Mouse (Mus musculus) heart, postnatal 0 days (tissue): ENCODE data around the gene Ccdc124. TPM values are rescaled to one million over a fixed set of nuclear protein-coding genes. Genes with fewer than 3 reads are reported as not detected.
A peak's percentile ranks its signal among the peaks of the same experiment; 100 is the strongest.

ENCODE experiments used
- ATAC-seq: fragments of 200-750 bp; cut with Nextera tagmentation; 2 replicates; pipeline ENCODE4 v1.8.0; 2017; ENCODE audit warnings: low read depth, moderate number of reproducible peaks, moderate library complexity; ENCODE audit not compliant: insufficient read depth
- DNase-seq: peaks from one replicate; pipeline ENCODE4 v3.0.0-alpha.2; 2016; ENCODE audit warnings: low spot score
- H3K27ac ChIP-seq: fragments of 300-500 bp; sonication (generic); 2 replicates; pipeline ENCODE4 v1.5.1; 2014; ENCODE audit warnings: low read depth, mild to moderate bottlenecking
- H3K27me3 ChIP-seq: fragments of 300-500 bp; sonication (generic); 2 replicates; pipeline ENCODE4 v1.6.1; 2014; ENCODE audit warnings: low read length, mixed read lengths; ENCODE audit not compliant: control insufficient read depth, insufficient read depth
- H3K36me3 ChIP-seq: fragments of 300-500 bp; sonication (generic); replicated peaks from 2 replicates; pipeline ENCODE4 v1.6.1; 2014; ENCODE audit warnings: low read length, mixed read lengths; ENCODE audit not compliant: control insufficient read depth, insufficient read depth
- H3K4me1 ChIP-seq: fragments of 300-500 bp; sonication (generic); 2 replicates; pipeline ENCODE4 v1.6.1; 2014; ENCODE audit warnings: antibody characterized with exemption; ENCODE audit not compliant: control insufficient read depth, insufficient read depth
- H3K4me2 ChIP-seq: fragments of 300-500 bp; sonication (generic); 2 replicates; pipeline ENCODE4 v1.6.1; 2014; ENCODE audit warnings: low read depth, mild to moderate bottlenecking, low read length, moderate library complexity
- H3K4me3 ChIP-seq: fragments of 300-500 bp; sonication (generic); 2 replicates; pipeline ENCODE4 v1.5.1; 2014; ENCODE audit warnings: low read depth, low read length
- H3K9ac ChIP-seq: fragments of 300-500 bp; sonication (generic); replicated peaks from 2 replicates; pipeline ENCODE4 v1.6.1; 2014; ENCODE audit warnings: low read depth, low read length, mixed read lengths
- H3K9me3 ChIP-seq: fragments of 300-500 bp; sonication (generic); replicated peaks from 2 replicates; pipeline ENCODE4 v1.6.1; 2016; ENCODE audit warnings: low read length; ENCODE audit not compliant: control insufficient read depth
- CTCF ChIP-seq: IDR thresholded peaks from 2 replicates; pipeline ENCODE4 v1.5.1; 2016; ENCODE audit warnings: antibody characterized with exemption, control low read depth, low read depth
- EP300 ChIP-seq: IDR thresholded peaks from 2 replicates; pipeline ENCODE4 v1.6.1; 2016; ENCODE audit warnings: antibody characterized with exemption, low read depth
- WGBS: fragments of 180-500 bp; shearing (Covaris S2); extraction: QIAGEN DNeasy Blood & Tissue Kit; methylation state at CpG from one replicate; pipeline ENCODE4 v1.1.7; 2014; 5-methylcytosine and 5-hydroxymethylcytosine counted together
- polyA plus RNA-seq: library from polyadenylated mRNA; unstranded; fragments of >200 nt; fragmentation: Nextera tagmentation; extraction: Ambion mirVana; gene quantifications from 2 replicates; pipeline ENCODE4 v1.2.1, GENCODE M21; 2015
- total RNA-seq: library from RNA; depleted of rRNA; stranded (reverse); fragments of >200 nt; gene quantifications from 2 replicates; pipeline ENCODE4 v1.2.3, GENCODE M21; 2014; ENCODE audit warnings: low replicate concordance

Ccdc124 gene
- total and polyA plus RNA-seq, 2 experiments from 2014 or later = 12.6 to 77.9 TPM

DNA sequence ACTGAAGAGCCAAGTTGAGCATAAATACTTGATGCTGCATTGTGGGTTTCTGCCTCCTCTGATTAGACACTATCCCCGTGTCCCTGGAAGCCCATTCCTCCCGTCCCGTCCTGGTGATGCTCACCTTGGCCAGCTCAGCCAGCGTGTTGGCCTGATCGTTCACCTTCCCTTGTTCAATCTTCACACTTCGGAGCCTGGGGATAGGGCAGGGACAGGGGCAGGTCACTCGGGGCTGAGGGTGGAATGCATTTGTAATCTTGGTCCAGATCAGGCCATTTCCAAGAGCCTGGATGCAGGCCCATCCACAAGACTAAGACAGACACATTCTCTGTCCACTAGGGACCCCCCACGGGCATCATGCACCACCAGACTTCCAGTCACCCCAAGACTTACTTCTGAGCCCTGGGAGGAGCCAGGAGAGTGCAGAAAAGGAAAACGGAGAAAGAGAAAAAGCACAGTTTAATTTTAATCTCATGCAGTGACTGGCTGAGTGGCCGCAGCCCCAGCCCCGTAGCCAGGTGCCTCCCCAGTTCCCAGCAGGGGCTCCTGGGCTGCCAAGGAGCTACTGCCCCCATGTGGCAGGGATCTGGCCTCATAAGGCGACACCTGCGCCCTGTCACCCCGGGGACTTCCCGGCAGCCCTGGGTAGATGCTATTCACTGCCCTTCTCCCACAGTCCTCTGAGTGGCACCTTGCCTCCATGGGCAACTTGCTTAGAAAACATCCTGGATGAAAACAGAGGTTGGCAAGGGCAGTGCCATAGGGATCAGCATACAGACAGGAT is 27.2 kb downstream of the Ccdc124 start:
- DNase-seq (no peak), ATAC-seq (no peak)
- no peaks in the 10 kb centered on the region for H3K4me1 ChIP-seq
- H3K9me3 ChIP-seq = no peaks in the 10 kb centered on the region
- H3K4me2 ChIP-seq = no peak overlapping the region
- no peak overlapping the region for H3K27ac ChIP-seq
- H3K36me3 ChIP-seq = no peaks in the 10 kb centered on the region
- no peak overlapping the region for H3K4me3 ChIP-seq
- H3K9ac ChIP-seq = no peak overlapping the region
- WGBS = 40% methylated on average over 15 of the region's 15 CpGs
- H3K27me3 ChIP-seq = no peaks in the 10 kb centered on the region
- no peak for TF ChIP-seq CTCF
- no peak for TF ChIP-seq EP300

GRCm38 (mm10) chr8:70845108-70845507 is 28.6 kb downstream of the Ccdc124 start:
- ATAC-seq (no peak), DNase-seq (no peak)
- TF ChIP-seq CTCF (no peak), EP300 (no peak)
- Histone ChIP-seq H3K27me3 (no peaks in the 10 kb centered on the region), H3K4me2 (no peak overlapping the region), H3K36me3 (no peaks in the 10 kb centered on the region), H3K4me1 (no peaks in the 10 kb centered on the region), H3K9me3 (no peaks in the 10 kb centered on the region), H3K9ac (no peak overlapping the region), H3K27ac (no peak overlapping the region), H3K4me3 (no peak overlapping the region)
- WGBS = 47% methylated on average over 5 of the region's 5 CpGs

GRCm38 (mm10) chr8:70844523-70844922 is 29.2 kb downstream of the Ccdc124 start:
- no peak overlapping the region for H3K4me2 ChIP-seq
- WGBS = 3% methylated on average over 6 of the region's 6 CpGs
- H3K4me3 ChIP-seq = no peak overlapping the region
- H3K27ac ChIP-seq = no peak overlapping the region
- peak; percentile 79 for DNase-seq
- H3K27me3 ChIP-seq = no peaks in the 10 kb centered on the region
- H3K9ac ChIP-seq = no peak overlapping the region
- H3K4me1 ChIP-seq = no peaks in the 10 kb centered on the region
- no peak for ATAC-seq
- H3K36me3 ChIP-seq = no peaks in the 10 kb centered on the region
- TF ChIP-seq CTCF (peak; percentile 94), EP300 (no peak)
- H3K9me3 ChIP-seq = no peaks in the 10 kb centered on the region

DNA sequence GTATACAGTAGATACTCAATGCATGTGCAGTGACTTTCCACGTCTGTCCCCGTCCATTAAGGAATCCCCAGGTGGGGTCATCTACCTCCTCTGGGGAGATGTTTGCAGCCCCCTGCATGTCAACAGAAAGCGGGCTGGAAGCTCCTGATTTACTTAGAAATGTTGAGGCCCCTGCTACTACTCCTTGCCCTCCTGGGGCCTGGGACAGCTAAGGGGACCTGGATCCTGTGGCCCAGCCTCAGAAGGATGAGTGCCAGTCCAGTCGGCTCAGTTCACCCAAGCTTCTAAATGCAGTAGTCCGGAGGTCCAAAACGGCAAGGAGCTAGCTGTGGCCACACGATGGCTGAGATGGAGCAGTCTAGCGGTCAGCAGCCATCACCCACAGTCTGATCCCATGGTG is 29.8 kb downstream of the Ccdc124 start:
- Histone ChIP-seq H3K9me3 (no peaks in the 10 kb centered on the region), H3K4me2 (no peak overlapping the region), H3K4me3 (no peak overlapping the region), H3K27me3 (no peaks in the 10 kb centered on the region), H3K4me1 (no peaks in the 10 kb centered on the region), H3K9ac (no peak overlapping the region), H3K36me3 (no peaks in the 10 kb centered on the region), H3K27ac (no peak overlapping the region)
- no peak for DNase-seq
- WGBS = 81% methylated on average over 8 of the region's 8 CpGs
- ATAC-seq = no peak
- no peak for TF ChIP-seq EP300
- TF ChIP-seq CTCF = no peak

DNA sequence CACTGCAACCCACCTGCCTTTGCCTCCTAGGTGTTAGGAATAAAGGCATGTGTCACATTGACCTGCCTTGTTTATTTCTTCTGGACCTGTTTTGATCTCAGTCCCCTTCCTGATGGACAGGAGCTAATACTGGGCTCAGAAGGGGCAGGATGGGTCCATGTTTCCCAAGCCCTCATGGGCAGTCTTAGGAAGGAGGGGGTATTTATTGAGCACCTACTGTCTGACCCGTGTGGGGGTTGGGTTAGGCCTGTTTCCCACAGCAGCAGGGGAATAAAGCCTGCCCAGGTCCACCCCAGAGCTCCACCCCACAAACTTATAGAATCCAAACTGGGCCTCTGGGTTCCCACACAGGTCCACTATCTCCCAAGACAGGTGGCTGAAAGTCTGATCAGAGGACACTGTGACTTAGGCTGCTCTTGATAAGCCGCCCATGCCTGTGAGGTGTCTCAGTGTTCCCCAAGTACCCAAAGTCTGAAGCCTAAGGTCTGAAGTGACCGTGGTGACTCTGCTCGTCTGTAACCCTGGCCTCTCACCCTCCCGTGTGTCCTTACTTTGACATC is 30.4 kb downstream of the Ccdc124 start:
- Histone ChIP-seq H3K36me3 (no peaks in the 10 kb centered on the region), H3K4me1 (peaks cover 3% of the 10 kb centered on the region), H3K9me3 (no peaks in the 10 kb centered on the region), H3K9ac (no peak overlapping the region), H3K4me3 (no peak overlapping the region), H3K27ac (no peak overlapping the region), H3K27me3 (no peaks in the 10 kb centered on the region), H3K4me2 (no peak overlapping the region)
- TF ChIP-seq CTCF = no peak
- no peak for TF ChIP-seq EP300
- no peak for DNase-seq
- ATAC-seq = no peak
- 75% methylated on average over 5 of the region's 5 CpGs for WGBS
